Mouse (Mus musculus): Measurements from ENCODE around the gene Vav3. TPM values are rescaled to one million over a fixed set of nuclear protein-coding genes. Genes with fewer than 3 reads are reported as not detected.

The Vav3 gene
- total RNA-seq, 2 experiments from 2014 or later, result 14.1 to 16.2 TPM

- DNase-seq, result peak; percentile 15 to 18
Measured at GRCm38 (mm10) chr3:109707786-109708460, 367.5 kb downstream of the Vav3 start.

DNA sequence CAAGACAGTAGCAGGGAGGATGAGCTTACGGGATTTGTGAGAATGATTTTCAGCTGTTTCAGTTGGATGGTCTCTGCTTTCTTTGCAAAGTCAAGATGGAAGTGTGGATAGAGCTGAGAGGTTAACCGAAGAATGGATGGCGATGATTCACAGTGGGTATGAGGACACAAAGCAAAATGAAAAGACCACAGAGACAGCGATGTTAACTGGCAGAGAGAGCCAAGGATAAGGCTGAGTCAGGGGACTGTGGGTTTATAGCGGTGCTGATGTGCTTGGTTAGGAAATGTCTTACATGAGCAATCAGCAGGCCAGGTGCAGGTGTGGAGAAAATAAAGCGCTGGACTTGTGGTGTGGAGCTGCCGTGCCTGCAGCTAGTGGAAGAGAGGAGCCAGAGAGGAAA, 371.3 kb downstream of the Vav3 start:
- no peak for DNase-seq

DNA sequence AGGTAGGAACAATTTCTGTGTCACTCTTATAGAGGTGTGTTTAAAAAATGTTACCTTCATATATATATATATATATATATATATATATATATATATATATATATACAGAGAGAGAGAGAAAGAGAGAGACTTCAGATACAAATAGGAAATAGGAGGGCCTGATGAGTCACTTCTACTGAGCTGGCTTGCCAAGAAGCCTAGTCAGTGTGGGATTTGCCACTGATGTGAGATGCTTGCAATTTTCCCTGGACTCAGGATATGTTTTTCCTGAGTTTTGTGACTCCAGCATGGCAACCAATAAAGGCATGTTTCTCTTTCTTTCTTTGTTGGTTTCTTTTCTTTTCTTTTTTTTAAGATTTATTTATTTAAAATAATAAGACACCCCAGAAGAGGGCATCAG, 374.0 kb downstream of the Vav3 start:
- DNase-seq, result no peak

- DNase-seq, result no peak
Measured at GRCm38 (mm10) chr3:109721753-109722152, 381.3 kb downstream of the Vav3 start.

GRCm38 (mm10) chr3:109726776-109727175, 386.3 kb downstream of the Vav3 start:
- no peak for DNase-seq

GRCm38 (mm10) chr3:109731592-109732230, 391.3 kb downstream of the Vav3 start:
- no peak for DNase-seq

GRCm38 (mm10) chr3:109732327-109733182, 392.1 kb downstream of the Vav3 start:
- DNase-seq, result no peak

Other genes starting within 250 kb of the Vav3 start
- gene Slc25a24, start 217.5 kb upstream of the Vav3 start, total RNA-seq (2021), result 1 to 10 TPM; 2.9 to 3.0 TPM